Mouse (Mus musculus): ENCODE measurements around the gene Tmem30c. TPM values are rescaled to one million over a fixed set of nuclear protein-coding genes. Genes with fewer than 3 reads are reported as not detected.

Gene Tmem30c
- polyA plus RNA-seq, 1 experiment from 2014 or later: not detected

DNA sequence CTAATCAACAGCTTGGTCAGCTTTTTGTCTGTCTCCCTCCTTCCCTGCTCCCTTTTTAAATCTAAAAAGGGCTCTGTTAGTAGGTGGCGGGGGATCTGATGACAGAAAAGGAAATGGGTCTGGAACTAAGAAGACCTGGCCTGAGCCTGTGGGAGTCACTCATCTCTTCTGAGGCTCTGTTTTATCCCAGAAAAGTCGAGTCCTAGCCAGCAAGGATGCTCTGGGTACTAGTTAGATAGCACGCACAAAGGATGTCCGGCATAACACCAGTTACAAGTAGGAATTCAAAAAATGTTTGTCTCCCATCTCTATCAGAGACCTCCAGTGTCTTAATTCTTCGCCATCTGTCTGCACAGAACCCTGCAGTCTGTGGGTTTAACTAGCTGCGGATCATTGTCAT is 12.8 kb upstream of the Tmem30c start:
- no peak overlapping the region for H3K9ac ChIP-seq (ENCODE audit: low read length)
- no peaks in the 10 kb centered on the region for H3K9me3 ChIP-seq (ENCODE audit: control insufficient read depth, low read length)
- H3K36me3 ChIP-seq (ENCODE audit: control insufficient read depth, insufficient read depth, low read length): no peaks in the 10 kb centered on the region
- no peak overlapping the region for H3K4me3 ChIP-seq (ENCODE audit: low read depth, low read length)
- ATAC-seq (ENCODE audit: insufficient read depth, low FRiP score, low TSS enrichment) (no peak), DNase-seq (ENCODE audit: low spot score) (no peak)
- no peaks in the 10 kb centered on the region for H3K27me3 ChIP-seq (ENCODE audit: control insufficient read depth, insufficient read depth, low read length)
- H3K4me2 ChIP-seq (ENCODE audit: low read depth): no peak overlapping the region
- H3K27ac ChIP-seq (ENCODE audit: low read depth, low read length): no peak overlapping the region
- WGBS: 87% methylated on average over 6 of the region's 6 CpGs
- H3K4me1 ChIP-seq (ENCODE audit: control insufficient read depth, insufficient read depth, low read length): no peaks in the 10 kb centered on the region

GRCm38 (mm10) chr16:57303716-57304115 is 11.1 kb upstream of the Tmem30c start:
- H3K4me2 ChIP-seq (ENCODE audit: low read depth): 0 out of 2 replicates have a peak overlapping the region, but pooled peaks have one; percentile 14
- no peaks in the 10 kb centered on the region for H3K9me3 ChIP-seq (ENCODE audit: control insufficient read depth, low read length)
- H3K27ac ChIP-seq (ENCODE audit: low read depth, low read length): no peak overlapping the region
- H3K9ac ChIP-seq (ENCODE audit: low read length): no peak overlapping the region
- no peak overlapping the region for H3K4me3 ChIP-seq (ENCODE audit: low read depth, low read length)
- no peaks in the 10 kb centered on the region for H3K4me1 ChIP-seq (ENCODE audit: control insufficient read depth, insufficient read depth, low read length)
- ATAC-seq (ENCODE audit: insufficient read depth, low FRiP score, low TSS enrichment): no peak
- DNase-seq (ENCODE audit: low spot score): no peak
- WGBS: 57% methylated on average over 19 of the region's 19 CpGs
- H3K36me3 ChIP-seq (ENCODE audit: control insufficient read depth, insufficient read depth, low read length): no peaks in the 10 kb centered on the region
- no peaks in the 10 kb centered on the region for H3K27me3 ChIP-seq (ENCODE audit: control insufficient read depth, insufficient read depth, low read length)

DNA sequence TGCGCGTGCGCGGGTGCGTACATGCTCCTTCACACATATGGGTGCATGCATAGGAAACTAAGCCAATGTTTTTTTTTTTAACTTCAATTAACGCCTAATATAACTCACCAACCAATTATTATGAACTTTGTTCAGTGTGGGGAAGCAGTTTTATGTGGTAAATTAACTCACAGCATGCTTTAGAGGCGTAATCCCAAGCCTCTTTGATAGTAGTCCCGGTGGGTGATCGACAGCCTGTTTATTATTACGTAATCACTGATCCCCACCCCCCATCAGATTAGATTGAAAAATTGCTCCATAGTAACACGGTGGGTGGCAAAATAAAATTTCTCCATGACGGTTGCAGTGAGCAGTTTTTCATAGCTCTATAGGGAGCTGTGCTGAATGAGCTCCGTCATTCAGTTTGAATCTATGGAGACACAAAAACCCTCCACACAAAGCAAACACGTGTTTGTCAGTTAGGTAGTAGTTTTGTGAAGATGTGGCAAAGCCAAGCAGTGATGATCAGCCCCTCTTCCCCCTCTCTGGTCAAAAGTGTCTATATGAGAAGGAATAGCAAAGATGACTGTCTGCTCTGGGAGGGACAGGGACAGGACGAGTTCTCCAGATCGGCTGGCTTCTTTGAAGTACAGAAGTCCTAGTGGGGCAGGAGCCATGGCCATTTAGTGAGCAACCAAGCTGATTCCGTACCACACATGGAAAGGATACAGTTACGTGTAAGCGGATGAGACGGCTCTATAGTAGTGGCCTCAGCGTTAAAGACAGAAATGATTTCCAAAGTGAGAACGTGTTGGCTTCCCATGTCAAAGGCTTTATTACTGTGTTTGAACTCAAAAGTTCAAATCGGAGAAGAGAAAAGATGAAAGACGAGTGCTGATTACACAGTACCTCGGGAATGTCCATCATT is 10.4 kb upstream of the Tmem30c start:
- ATAC-seq (ENCODE audit: insufficient read depth, low FRiP score, low TSS enrichment): no peak
- no peak overlapping the region for H3K4me2 ChIP-seq (ENCODE audit: low read depth)

DNA sequence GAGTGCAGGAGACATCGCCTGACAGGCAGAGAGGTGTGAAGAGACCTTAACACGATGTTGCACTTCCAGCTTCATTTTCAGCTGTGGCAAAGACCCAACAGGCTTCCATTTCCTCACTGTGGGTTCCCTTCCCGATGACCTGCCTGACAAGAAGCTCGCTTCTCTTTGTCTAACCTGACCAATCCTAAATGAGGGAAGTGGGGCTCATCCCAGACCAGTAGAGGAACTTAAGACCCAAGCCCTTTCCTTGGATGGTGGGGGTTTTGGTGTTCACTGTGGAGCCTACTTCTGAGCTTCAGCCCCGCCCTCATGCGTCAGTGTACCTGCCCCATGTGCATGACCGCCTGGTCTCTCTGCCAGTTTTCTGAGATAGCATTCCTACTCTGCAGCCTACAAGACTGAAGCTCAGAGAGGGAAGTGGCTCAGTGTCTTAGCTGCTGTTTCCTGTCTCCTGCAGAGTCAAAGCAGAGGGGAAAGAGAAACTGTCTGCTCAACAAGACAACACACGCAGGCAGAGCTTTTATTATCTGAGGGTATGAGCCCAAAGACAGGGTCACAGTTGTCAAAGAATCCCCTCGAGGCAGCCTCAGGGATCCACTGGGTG is 8.9 kb upstream of the Tmem30c start:
- Histone ChIP-seq H3K4me2 (ENCODE audit: low read depth) (no peak overlapping the region), H3K4me1 (ENCODE audit: control insufficient read depth, insufficient read depth, low read length) (no peaks in the 10 kb centered on the region), H3K27ac (ENCODE audit: low read depth, low read length) (no peak overlapping the region), H3K36me3 (ENCODE audit: control insufficient read depth, insufficient read depth, low read length) (no peaks in the 10 kb centered on the region), H3K4me3 (ENCODE audit: low read depth, low read length) (no peak overlapping the region), H3K9me3 (ENCODE audit: control insufficient read depth, low read length) (no peaks in the 10 kb centered on the region), H3K9ac (ENCODE audit: low read length) (no peak overlapping the region), H3K27me3 (ENCODE audit: control insufficient read depth, insufficient read depth, low read length) (no peaks in the 10 kb centered on the region)
- ATAC-seq (ENCODE audit: insufficient read depth, low FRiP score, low TSS enrichment): no peak
- 73% methylated on average over 9 of the region's 9 CpGs for WGBS
- DNase-seq (ENCODE audit: low spot score): no peak

More for the DNA sequence above, 10.4 kb upstream of the Tmem30c start:
- no peaks in the 10 kb centered on the region for H3K9me3 ChIP-seq (ENCODE audit: control insufficient read depth, low read length)
- no peaks in the 10 kb centered on the region for H3K4me1 ChIP-seq (ENCODE audit: control insufficient read depth, insufficient read depth, low read length)
- H3K27me3 ChIP-seq (ENCODE audit: control insufficient read depth, insufficient read depth, low read length): no peaks in the 10 kb centered on the region
- DNase-seq (ENCODE audit: low spot score): no peak
- WGBS: 76% methylated on average over 25 of the region's 25 CpGs
- no peak overlapping the region for H3K9ac ChIP-seq (ENCODE audit: low read length)
- no peaks in the 10 kb centered on the region for H3K36me3 ChIP-seq (ENCODE audit: control insufficient read depth, insufficient read depth, low read length)
- no peak overlapping the region for H3K4me3 ChIP-seq (ENCODE audit: low read depth, low read length)
- H3K27ac ChIP-seq (ENCODE audit: low read depth, low read length): no peak overlapping the region

DNA sequence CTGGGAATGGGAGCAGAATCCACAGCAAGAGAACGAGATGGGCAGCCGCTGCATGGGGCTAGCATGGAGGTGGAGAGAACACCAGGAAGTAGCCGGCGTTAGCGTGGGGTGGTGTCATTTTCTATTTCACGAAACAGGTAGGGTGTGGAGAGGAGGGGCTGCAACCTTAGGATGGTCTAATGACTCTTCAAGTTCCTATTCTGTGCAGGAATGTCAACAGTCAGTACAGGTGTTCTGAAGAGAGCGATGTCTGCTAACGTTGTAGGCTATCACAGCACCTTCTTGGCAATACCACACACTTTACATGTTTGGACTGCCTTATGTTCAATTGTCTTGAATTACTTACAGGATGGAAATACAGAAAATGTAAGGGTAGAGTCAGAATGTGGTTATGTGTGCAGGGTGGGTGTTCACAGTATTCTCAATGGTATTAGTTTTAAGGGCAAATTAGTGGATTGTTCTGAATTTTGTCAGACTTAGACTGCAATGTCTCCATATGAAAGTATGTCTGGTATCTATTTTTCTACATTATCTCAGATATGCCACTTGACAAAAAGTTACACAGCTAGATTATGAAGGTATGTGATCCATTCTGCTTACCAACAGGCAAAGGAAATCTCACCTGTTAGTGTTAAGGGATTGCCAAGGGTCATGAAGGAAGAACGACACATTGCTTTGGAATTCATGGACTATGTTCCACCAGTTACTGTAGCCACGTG is 2.7 kb upstream of the Tmem30c start:
- WGBS: 84% methylated on average over 10 of the region's 10 CpGs
- no peaks in the 10 kb centered on the region for H3K9me3 ChIP-seq (ENCODE audit: control insufficient read depth, low read length)
- no peaks in the 10 kb centered on the region for H3K27me3 ChIP-seq (ENCODE audit: control insufficient read depth, insufficient read depth, low read length)
- DNase-seq (ENCODE audit: low spot score): no peak
- H3K4me2 ChIP-seq (ENCODE audit: low read depth): no peak overlapping the region
- H3K9ac ChIP-seq (ENCODE audit: low read length): no peak overlapping the region
- H3K4me3 ChIP-seq (ENCODE audit: low read depth, low read length): no peak overlapping the region
- H3K4me1 ChIP-seq (ENCODE audit: control insufficient read depth, insufficient read depth, low read length): no peaks in the 10 kb centered on the region
- no peak for ATAC-seq (ENCODE audit: insufficient read depth, low FRiP score, low TSS enrichment)
- H3K36me3 ChIP-seq (ENCODE audit: control insufficient read depth, insufficient read depth, low read length): no peaks in the 10 kb centered on the region
- H3K27ac ChIP-seq (ENCODE audit: low read depth, low read length): no peak overlapping the region

DNA sequence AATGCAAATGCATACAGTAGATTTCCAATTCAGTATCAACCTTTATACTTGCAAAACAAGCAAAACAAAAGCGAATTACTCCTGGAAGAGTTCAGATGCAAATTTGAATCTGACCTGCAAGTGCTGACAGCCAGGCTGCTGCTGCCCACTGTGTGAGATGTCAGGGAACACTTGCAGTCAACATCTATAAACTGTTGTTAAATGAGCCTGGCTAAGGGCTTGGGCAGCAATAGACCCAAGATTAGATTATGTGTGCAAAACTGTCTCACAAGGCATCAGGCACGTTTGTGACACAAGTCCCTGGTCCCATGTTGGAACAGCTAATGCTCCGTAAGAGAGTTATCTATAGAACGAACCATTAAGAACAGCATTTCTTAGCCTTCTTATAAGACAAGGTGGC is 369 bp downstream of the Tmem30c start:
- Histone ChIP-seq H3K4me2 (ENCODE audit: low read depth) (no peak overlapping the region), H3K36me3 (ENCODE audit: control insufficient read depth, insufficient read depth, low read length) (no peaks in the 10 kb centered on the region), H3K27me3 (ENCODE audit: control insufficient read depth, insufficient read depth, low read length) (no peaks in the 10 kb centered on the region), H3K9me3 (ENCODE audit: control insufficient read depth, low read length) (no peaks in the 10 kb centered on the region), H3K4me1 (ENCODE audit: control insufficient read depth, insufficient read depth, low read length) (no peaks in the 10 kb centered on the region), H3K27ac (ENCODE audit: low read depth, low read length) (no peak overlapping the region), H3K9ac (ENCODE audit: low read length) (no peak overlapping the region), H3K4me3 (ENCODE audit: low read depth, low read length) (no peak overlapping the region)
- WGBS: 62% methylated on average over 4 of the region's 4 CpGs
- DNase-seq (ENCODE audit: low spot score) (no peak), ATAC-seq (ENCODE audit: insufficient read depth, low FRiP score, low TSS enrichment) (no peak)

- H3K27me3 ChIP-seq (ENCODE audit: control insufficient read depth, insufficient read depth, low read length): no peaks in the 10 kb centered on the region
- no peaks in the 10 kb centered on the region for H3K36me3 ChIP-seq (ENCODE audit: control insufficient read depth, insufficient read depth, low read length)
- no peak for ATAC-seq (ENCODE audit: insufficient read depth, low FRiP score, low TSS enrichment)
- no peak overlapping the region for H3K4me2 ChIP-seq (ENCODE audit: low read depth)
- WGBS: 91% methylated on average over 5 of the region's 5 CpGs
- no peaks in the 10 kb centered on the region for H3K4me1 ChIP-seq (ENCODE audit: control insufficient read depth, insufficient read depth, low read length)
- H3K27ac ChIP-seq (ENCODE audit: low read depth, low read length): no peak overlapping the region
- no peak for DNase-seq (ENCODE audit: low spot score)
- no peak overlapping the region for H3K9ac ChIP-seq (ENCODE audit: low read length)
- H3K4me3 ChIP-seq (ENCODE audit: low read depth, low read length): no peak overlapping the region
- H3K9me3 ChIP-seq (ENCODE audit: control insufficient read depth, low read length): no peaks in the 10 kb centered on the region
Measured at GRCm38 (mm10) chr16:57291696-57292095, 969 bp downstream of the Tmem30c start.

GRCm38 (mm10) chr16:57281417-57281816 is 11.2 kb downstream of the Tmem30c start:
- Histone ChIP-seq H3K4me3 (ENCODE audit: low read depth, low read length) (no peak overlapping the region), H3K4me2 (ENCODE audit: low read depth) (no peak overlapping the region), H3K9ac (ENCODE audit: low read length) (no peak overlapping the region), H3K4me1 (ENCODE audit: control insufficient read depth, insufficient read depth, low read length) (no peaks in the 10 kb centered on the region), H3K27ac (ENCODE audit: low read depth, low read length) (no peak overlapping the region), H3K27me3 (ENCODE audit: control insufficient read depth, insufficient read depth, low read length) (no peaks in the 10 kb centered on the region), H3K36me3 (ENCODE audit: control insufficient read depth, insufficient read depth, low read length) (no peaks in the 10 kb centered on the region), H3K9me3 (ENCODE audit: control insufficient read depth, low read length) (no peaks in the 10 kb centered on the region)
- WGBS: 81% methylated on average over 8 of the region's 8 CpGs
- no peak for DNase-seq (ENCODE audit: low spot score)
- no peak for ATAC-seq (ENCODE audit: insufficient read depth, low FRiP score, low TSS enrichment)
